Mouse (Mus musculus): Measurements from ENCODE around the gene Dab1. TPM values are rescaled to one million over a fixed set of nuclear protein-coding genes. Genes with fewer than 3 reads are reported as not detected.

Dab1 gene
- total RNA-seq, 2 experiments from 2014 or later = not detected

DNA sequence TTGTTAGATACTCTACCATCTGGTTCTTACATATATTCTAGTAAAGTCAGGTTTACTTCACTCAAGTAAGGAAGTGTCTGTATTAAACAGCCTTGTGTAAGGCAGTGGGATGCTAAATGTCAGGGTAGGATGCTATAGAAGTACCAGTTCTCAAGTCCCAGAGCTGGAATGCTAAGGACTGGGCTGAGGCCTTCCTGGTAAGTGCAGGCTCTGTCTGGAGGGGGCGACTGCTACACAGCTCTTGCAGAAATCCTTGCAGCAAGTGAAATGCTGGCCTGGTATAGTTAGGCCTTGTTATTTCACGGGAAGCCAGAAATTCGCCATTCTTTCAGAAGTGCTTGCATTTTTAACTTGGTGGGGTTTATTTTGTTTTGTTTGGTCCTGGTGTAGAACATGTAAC lies 72.6 kb downstream of the Dab1 start:
- ATAC-seq (replicated peaks; ENCODE audit: low FRiP score, poor library complexity, severe bottlenecking) = no peak

DNA sequence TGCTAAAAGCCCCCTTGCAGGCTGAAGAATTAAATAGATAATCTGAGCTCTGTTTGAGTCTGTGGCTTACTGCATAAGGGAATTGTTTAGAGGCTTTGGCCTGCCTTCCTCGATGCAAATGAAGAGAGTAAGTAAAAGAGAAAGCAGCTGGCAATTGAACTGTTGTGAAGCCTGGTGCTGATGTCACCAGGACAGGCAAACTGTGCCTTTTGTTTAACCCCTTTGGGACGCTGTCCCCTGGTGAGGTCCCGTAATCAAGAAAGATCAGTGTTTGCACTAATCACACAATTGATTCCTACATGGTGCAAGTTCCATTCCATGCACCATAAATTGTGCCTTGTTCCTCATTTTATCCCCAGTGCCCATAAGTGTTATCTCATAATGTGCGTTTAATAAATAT lies 80.6 kb downstream of the Dab1 start:
- ATAC-seq (replicated peaks; ENCODE audit: low FRiP score, poor library complexity, severe bottlenecking) = no peak

DNA sequence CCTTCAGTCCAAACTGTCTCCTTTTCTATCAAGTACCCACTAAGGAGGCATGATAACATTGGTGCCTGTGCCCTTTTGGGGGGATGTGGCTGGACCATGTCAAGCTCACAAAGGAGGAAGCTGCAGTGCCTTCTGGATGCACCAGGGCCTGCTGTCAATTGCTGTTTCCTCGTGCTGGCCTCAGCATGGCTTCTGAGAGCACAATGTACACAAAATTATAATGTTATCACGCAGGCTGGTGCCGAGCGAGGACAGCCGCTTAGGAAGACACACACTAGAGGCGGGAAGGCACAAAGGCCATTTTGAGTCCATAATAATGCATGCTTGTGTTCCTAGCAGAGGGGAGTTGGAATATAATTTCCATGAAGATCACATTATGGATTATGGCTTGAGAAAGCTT lies 81.2 kb downstream of the Dab1 start:
- ATAC-seq (replicated peaks; ENCODE audit: low FRiP score, poor library complexity, severe bottlenecking) = no peak

DNA sequence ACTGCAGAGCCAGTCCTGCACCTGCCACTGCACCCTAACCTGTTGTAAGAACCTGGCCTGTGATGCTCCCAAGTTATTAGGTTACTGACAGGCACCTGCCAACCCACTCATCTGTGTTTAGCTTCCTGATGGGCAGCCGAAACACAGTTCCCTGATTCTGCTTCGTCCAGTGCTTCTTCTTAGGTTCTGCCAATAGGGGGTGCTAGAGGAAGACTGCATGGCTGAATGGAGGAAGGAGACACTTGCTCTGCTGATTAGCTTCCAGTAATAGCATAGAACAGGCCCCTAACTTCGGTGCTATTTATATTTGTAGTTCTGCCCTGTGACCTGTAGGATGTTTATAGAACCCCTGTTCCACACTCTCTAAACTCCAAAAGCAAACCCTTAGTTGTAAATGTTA lies 83.0 kb downstream of the Dab1 start:
- no peak for ATAC-seq (replicated peaks; ENCODE audit: low FRiP score, poor library complexity, severe bottlenecking)

DNA sequence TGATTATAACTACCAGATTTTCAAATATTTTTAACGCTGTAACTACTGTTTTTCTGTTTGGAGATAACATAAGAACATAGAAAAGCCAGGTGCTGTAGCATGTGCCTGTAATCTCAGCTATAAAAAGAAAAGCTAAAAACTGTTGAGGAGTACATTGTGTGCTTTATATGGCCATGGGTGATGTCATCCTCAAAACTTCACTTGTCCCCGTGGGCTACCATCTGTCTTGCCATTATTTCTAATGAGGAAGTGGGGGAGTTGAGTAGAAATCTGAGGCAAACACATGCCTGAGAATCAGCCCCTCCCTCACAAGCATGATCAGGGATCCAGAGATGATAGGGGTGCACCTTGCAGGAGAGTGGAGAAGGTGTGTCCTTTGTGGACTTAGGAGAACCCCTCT lies 85.3 kb downstream of the Dab1 start:
- ATAC-seq (replicated peaks; ENCODE audit: low FRiP score, poor library complexity, severe bottlenecking) = no peak

DNA sequence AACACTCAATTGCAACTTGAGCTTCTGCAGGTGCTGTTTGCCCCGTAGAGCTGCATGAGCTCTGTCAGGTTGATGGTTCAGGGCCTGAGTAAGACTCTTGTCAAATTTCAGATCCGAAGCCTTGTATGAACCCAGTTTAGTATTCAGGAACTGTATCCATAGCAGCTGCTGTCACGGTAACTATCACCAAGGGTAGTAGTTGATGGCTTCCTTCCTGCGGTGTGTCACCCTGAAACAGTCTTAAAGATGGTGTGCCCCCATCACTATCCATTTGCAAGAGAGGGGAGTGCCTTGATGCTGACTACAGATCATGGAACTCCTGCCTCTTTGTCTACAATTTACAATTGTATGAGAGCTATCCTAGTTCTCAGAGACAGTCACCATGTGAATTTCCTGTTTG lies 87.3 kb downstream of the Dab1 start:
- no peak for ATAC-seq (replicated peaks; ENCODE audit: low FRiP score, poor library complexity, severe bottlenecking)

DNA sequence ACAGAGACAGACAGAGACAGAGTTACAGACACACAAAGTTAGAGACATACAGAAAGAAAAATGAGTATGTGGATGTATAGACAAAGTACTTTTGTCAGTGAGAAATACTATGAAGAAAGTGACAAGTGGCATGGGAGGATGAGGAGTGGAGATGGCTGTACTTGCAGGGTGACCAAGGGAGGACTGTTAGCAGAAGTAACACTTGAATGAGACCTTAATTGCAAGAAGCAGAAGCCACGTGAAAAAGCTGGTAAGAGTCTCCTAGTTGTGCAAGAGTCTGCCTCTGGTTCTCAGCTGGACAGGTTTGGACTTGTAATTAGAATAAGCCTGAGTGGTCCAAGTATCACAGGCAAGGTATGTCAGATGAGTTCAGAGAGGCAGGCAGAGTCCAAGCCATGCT lies 88.0 kb downstream of the Dab1 start:
- no peak for ATAC-seq (replicated peaks; ENCODE audit: low FRiP score, poor library complexity, severe bottlenecking)

DNA sequence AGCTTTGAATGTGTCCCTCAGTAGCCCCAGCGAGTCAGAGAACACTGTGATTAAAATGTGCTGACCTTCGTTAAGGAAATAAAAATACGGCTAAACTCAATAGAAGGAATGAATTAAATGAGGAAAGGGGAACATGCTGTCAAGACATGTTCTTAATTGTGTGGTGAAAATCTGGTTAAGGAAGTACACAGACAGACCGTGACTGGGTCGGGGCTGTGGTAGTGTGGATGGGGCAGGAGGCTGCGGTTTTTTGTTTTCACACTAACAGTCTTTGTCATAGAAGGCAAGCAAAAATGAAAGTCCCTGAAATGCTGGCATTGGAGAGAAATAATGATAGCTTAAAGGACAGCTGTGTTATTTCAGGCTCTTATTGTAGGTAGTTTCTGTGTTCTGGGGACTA lies 92.2 kb downstream of the Dab1 start:
- no peak for ATAC-seq (replicated peaks; ENCODE audit: low FRiP score, poor library complexity, severe bottlenecking)

DNA sequence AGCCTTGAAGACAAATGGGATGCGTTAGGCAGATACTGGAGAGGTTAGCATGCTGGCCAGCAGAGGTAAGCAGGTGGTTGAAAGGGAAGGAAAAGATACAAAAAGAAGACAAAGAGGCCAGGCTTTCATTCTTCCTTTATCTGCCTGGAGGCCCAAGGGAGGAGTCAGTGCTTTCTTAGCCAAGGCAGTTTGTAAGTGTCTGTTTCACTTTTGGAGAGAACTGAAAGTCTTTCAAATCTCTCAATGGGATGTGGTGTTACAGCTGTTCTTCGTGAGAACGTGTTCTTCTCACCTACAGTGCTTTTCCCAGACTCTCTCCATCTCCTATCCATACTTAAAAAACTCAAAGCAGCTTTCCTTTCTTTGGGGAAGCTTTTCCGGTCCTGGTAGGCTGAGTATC lies 94.8 kb downstream of the Dab1 start:
- ATAC-seq (replicated peaks; ENCODE audit: low FRiP score, poor library complexity, severe bottlenecking) = no peak

DNA sequence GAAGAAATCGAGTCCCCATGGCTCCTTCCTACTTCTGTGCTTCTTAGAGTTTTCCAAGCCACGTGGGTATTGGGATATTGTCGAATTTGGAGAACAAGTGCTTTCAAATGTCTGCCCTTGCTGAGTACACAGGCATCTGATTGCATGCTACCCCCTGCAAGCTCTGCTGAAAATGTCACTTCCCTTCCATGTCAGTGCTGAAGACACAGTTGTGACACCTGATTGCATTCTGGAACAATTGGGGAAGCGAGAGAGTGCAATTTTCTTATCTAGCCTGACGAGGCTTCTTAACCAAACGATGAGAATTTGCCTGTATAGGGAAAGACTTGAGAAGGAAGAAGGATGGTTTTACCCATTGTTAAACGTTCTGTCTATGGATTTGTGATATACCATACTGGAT lies 95.8 kb downstream of the Dab1 start:
- ATAC-seq (replicated peaks; ENCODE audit: low FRiP score, poor library complexity, severe bottlenecking) = no peak

DNA sequence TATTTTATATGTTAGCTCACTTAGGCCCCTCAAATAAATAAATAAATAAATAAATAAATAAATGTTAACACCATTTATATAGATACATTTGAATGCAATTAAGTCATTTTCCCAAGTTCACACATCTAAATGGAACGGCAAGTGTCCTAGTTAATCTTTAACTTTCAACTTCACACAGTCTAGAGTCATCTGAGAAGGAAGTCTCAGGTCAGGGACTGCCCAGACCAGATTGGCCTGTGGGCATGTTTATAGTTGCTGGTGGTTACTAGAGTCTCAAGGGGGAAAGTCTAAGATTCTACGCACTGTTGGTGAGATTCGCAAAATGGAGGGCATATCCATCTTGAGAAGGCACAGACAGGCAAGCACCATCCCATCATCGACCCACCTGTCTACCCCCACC lies 96.4 kb downstream of the Dab1 start:
- ATAC-seq (replicated peaks; ENCODE audit: low FRiP score, poor library complexity, severe bottlenecking) = no peak

DNA sequence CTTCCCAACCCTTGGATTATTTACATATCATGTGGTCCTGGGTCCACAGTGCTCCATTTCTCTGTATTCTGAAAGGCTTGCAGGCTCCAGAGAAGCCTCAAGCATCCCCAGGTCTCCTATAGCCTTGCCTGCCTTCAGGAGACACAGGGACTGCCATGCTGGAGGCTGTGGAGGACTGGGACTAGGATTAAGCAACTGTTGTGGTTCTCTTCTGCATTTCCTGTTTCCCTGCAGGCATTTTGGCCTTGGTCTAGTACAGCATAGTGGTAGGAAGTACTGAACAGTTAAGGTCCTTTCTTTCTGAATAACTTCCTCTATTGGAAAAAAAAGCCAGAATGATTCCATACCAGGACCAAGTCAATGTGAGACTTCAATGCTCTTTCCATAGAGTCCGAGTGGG lies 103.6 kb downstream of the Dab1 start:
- no peak for ATAC-seq (replicated peaks; ENCODE audit: low FRiP score, poor library complexity, severe bottlenecking)

DNA sequence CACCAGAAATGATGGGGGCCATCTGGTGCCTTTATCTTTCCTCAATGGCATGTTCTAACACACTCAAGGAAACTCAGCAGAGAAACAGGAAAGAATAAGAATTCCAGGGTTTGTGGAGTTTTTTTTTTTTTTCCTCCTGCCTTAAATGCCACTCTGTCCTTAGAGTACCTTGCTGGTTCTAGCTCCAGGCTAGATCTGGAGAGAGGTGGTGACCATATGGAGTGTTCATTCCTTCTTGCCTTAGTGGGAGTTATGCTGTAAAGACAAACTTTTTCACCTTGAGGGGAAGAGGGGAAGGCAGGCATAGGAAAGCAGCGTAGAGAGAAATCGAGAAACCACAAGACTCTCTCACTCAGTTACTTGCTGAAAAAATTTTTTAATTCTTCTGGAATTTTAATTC lies 107.3 kb downstream of the Dab1 start:
- no peak for ATAC-seq (replicated peaks; ENCODE audit: low FRiP score, poor library complexity, severe bottlenecking)

DNA sequence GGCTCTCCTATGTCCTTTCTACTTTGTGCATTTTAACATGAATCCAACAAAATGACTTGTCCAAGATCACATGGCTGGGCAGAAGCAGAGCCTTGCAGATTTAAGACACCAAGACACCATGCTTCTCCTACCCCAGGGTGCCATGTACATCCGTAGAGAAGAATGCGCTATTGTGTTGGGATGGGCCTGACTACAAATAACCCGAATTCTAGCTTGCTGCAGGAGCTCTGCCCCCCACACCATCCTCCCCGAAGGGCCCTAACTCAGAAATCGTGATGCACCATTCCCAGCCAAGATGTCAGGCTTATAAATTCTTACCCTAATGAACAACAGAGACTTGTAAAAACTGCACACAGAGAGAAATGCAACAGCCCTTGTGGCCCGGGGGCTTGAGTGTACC lies 118.0 kb downstream of the Dab1 start:
- ATAC-seq (replicated peaks; ENCODE audit: low FRiP score, poor library complexity, severe bottlenecking) = no peak

DNA sequence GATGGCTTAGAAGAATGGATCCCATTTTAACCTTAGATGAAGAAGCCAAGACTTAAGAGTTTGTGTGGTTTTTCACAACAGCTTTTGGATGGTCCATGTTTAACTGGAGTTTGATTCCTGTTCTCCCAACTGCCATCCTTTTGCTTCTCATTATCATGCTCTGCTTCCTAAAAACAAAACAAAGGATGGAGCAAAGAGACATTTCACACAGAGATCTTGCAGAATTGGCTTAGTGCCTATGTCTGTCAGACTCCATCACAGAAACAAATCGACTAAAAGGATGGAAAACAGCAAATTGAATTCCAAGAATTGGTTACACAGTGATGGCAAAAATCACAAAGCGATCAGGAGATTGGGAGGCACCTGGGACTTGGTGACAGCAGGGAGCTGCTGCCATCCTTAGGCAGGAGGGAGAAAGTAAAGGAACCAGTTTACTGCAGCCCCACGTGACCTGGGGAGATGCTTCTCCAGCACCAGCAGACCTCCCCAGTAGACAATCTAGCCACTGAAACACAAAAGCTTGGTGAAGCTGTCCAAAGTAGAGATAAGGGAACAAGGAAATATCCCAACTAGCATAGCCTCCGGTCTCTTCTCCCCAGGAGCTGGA lies 132.2 kb downstream of the Dab1 start:
- no peak for ATAC-seq (replicated peaks; ENCODE audit: low FRiP score, poor library complexity, severe bottlenecking)

DNA sequence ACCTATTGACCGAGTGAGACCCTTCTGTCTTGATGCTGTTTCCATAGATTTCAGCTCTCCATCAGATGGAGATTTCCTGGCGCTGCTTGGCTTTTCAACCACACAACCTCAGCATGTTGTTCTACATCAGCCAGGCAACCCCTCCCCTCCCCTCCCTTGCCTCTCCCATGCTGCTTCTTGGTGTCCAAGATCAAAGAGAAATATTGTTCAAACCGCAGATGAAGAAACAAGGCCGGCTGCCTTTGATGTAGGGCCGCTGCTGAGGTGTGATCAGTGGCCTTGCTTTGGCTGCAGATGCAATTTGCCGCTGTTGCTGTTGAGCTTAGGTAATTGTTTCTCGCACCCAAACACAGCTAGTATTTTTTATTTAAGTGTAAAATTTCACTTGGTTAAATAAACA lies 135.4 kb downstream of the Dab1 start:
- no peak for ATAC-seq (replicated peaks; ENCODE audit: low FRiP score, poor library complexity, severe bottlenecking)

DNA sequence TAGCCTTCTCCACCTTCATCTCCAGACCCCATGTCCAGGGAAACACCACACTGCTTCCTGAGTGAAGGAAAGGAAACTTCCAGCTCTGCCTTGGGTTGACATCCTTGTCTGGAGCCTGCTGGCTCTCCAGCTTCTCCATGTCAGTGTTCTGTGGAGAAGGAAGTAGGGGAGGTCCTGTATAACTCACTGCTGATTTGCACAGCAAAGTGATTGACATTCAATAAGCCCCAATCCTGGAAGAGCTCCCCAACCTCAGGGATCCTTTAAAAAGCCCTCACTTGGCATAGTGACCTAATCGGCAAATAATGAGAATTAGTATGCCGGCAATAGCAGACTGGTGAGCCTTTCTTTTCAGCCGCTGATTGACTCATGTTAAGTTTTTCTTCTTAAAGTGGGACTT lies 138.1 kb downstream of the Dab1 start:
- ATAC-seq (replicated peaks; ENCODE audit: low FRiP score, poor library complexity, severe bottlenecking) = no peak

DNA sequence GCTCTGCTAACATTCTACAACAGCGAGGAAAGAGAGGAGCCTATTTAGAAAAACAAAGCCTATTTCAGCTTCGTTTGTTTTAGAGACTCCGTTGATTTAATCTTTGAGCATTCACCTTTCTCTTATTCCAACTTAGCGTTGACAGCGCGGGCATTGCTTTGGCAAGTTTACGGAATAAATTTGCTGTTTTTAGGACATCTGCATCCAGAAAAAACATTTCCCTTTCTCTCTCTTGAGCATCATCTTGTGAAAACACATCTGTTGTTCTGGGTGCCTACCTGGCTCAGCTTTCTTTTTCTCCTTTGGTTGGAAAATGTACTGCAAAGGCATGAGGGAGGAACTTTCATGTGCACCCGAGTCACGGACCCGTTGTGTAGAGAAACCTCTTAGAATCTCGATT lies 143.3 kb downstream of the Dab1 start:
- ATAC-seq (replicated peaks; ENCODE audit: low FRiP score, poor library complexity, severe bottlenecking) = no peak

DNA sequence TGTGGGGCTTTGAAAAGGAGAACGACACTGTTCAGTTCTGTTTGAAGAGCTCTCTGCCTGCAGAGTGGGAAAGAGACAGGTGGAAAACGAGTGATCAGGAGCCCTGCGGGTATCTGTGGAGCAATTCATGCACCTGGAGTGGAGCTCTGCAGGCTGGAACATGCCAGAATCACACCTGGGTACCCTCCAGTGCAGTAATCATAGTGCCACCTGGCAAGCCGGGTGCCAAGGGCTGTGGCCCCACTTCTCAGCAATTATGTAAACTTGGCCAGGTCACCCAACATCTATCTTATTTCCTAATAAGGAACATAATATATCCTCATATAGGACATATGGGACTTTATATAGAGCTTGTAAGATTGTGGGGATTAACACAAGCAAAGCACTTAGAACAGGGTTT lies 156.6 kb downstream of the Dab1 start:
- no peak for ATAC-seq (replicated peaks; ENCODE audit: low FRiP score, poor library complexity, severe bottlenecking)

DNA sequence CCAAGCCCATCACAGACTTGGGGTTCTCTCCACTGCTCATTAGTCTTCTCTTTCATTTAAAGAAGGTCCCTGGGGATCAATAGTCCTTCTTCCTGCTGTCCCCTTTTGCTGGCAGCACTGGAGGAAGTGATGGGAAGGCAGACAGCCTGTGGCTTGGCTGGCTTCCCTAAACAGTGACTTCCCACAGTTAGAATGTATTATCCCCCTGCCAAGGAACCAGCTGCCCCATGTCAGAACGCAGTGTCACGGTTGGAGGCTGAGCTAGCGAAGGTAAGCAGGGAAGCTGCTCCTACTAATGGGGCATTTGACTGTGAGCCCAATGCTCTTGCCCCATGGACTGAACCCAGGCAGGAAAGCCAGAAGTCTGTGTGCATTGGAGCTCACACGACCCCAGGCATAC lies 162.2 kb downstream of the Dab1 start:
- ATAC-seq (replicated peaks; ENCODE audit: low FRiP score, poor library complexity, severe bottlenecking) = no peak

DNA sequence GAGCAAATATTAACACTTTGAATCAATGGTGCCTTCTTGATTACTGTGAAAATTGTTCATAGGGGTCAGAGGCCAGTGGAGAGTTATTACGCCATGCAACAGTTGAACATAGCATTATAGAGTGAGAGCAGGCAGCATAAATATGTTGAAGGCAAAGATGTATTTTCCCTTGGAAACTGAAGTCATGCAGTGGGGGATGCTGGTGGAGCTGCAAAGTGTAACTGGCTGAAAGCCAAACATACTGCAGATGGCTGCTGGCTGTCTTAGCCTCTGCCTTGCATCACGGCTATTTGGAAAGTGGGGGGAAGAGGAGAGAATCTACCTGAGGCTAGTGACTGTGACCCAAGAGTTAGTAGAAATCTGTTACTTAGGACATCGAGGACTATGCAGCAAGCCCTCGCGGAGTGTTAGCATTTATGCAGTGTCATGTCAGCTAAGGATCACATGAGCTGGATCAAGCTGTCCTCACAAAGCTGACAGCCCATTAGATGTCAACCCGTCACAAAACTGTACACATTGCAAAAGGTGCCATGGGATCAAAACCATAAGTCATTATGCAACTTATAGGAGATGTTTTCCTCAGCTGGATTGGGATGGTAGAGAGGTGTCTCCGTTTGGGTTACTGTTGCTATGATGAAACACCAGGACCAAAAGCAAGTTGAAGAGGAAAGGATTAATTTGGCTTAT lies 164.5 kb downstream of the Dab1 start:
- ATAC-seq (replicated peaks; ENCODE audit: low FRiP score, poor library complexity, severe bottlenecking) = no peak

Data from erythroid progenitor cell, adult 5-6 weeks (primary cell).